Mouse (Mus musculus) heart, embryonic 11.5 days (tissue): ENCODE measurements at regions not wholly inside any gene's neighbourhood (a gene's known extent, or its start where the extent isn't known, plus 50 kb on each side); places are given as distances from the start of the nearest gene placed in this dataset.

Source experiments
- ATAC-seq: fragments of 200-750 bp; cut with Nextera tagmentation; replicated peaks from 2 replicates; pipeline ENCODE4 v1.8.0; 2017; ENCODE audit warnings: moderate library complexity; ENCODE audit not compliant: insufficient number of reproducible peaks, low FRiP score, low TSS enrichment
- H3K27ac ChIP-seq: fragments of 300-500 bp; sonication (generic); 2 replicates; pipeline ENCODE4 v1.5.1; 2014; ENCODE audit warnings: mild to moderate bottlenecking, low read depth, low read length
- H3K27me3 ChIP-seq: fragments of 300-500 bp; sonication (generic); 2 replicates; pipeline ENCODE4 v1.6.1; 2014; ENCODE audit warnings: mild to moderate bottlenecking, low read length, mixed read lengths; ENCODE audit not compliant: control insufficient read depth, insufficient read depth
- H3K36me3 ChIP-seq: fragments of 300-500 bp; sonication (generic); 2 replicates; pipeline ENCODE4 v1.6.1; 2014; ENCODE audit warnings: mild to moderate bottlenecking, low read length, moderate library complexity, mixed read lengths; ENCODE audit not compliant: control insufficient read depth, insufficient read depth
- H3K4me1 ChIP-seq: fragments of 300-500 bp; sonication (generic); 2 replicates; pipeline ENCODE4 v1.6.1; 2014; ENCODE audit warnings: low read length; ENCODE audit not compliant: control insufficient read depth, insufficient read depth
- H3K4me2 ChIP-seq: fragments of 300-500 bp; sonication (generic); 2 replicates; pipeline ENCODE4 v1.6.1; 2014; ENCODE audit warnings: mild to moderate bottlenecking, moderate library complexity
- H3K4me3 ChIP-seq: fragments of 300-500 bp; sonication (generic); 2 replicates; pipeline ENCODE4 v1.5.1; 2014; ENCODE audit warnings: low read depth, low read length
- H3K9ac ChIP-seq: fragments of 300-500 bp; sonication (generic); 2 replicates; pipeline ENCODE4 v1.6.1; 2014; ENCODE audit warnings: mild to moderate bottlenecking, low read depth, low read length, moderate library complexity
- H3K9me3 ChIP-seq: fragments of 300-500 bp; sonication (generic); replicated peaks from 2 replicates; pipeline ENCODE4 v1.6.1; 2016; ENCODE audit warnings: low read length; ENCODE audit not compliant: control insufficient read depth
- WGBS: fragments of 180-500 bp; shearing (Covaris S2); extraction: QIAGEN DNeasy Blood & Tissue Kit; methylation state at CpG from one replicate; pipeline ENCODE4 v1.1.7; 2014; ENCODE audit not compliant: insufficient replicate concordance; 5-methylcytosine and 5-hydroxymethylcytosine counted together

GRCm38 (mm10) chr14:15603954-15604523, 165.3 kb upstream of the Lrrc3b start:
- no peak overlapping the region for H3K27ac ChIP-seq
- WGBS, result 77% methylated on average over 3 of the region's 3 CpGs
- H3K4me2 ChIP-seq, result no peak overlapping the region
- H3K9me3 ChIP-seq, result no peaks in the 10 kb centered on the region
- H3K4me3 ChIP-seq, result no peak overlapping the region
- H3K9ac ChIP-seq, result no peak overlapping the region
- no peak for ATAC-seq
- no peaks in the 10 kb centered on the region for H3K36me3 ChIP-seq
- no peaks in the 10 kb centered on the region for H3K4me1 ChIP-seq
- no peaks in the 10 kb centered on the region for H3K27me3 ChIP-seq

GRCm38 (mm10) chr14:15610166-15610565, 171.4 kb upstream of the Lrrc3b start:
- H3K27me3 ChIP-seq, result no peaks in the 10 kb centered on the region
- ATAC-seq, result no peak
- no peaks in the 10 kb centered on the region for H3K9me3 ChIP-seq
- no peak overlapping the region for H3K4me2 ChIP-seq
- H3K9ac ChIP-seq, result no peak overlapping the region
- H3K4me1 ChIP-seq, result no peaks in the 10 kb centered on the region
- no peak overlapping the region for H3K27ac ChIP-seq
- H3K4me3 ChIP-seq, result no peak overlapping the region
- H3K36me3 ChIP-seq, result no peaks in the 10 kb centered on the region
- WGBS, result 67% methylated on average over 1 of the region's 1 CpGs

GRCm38 (mm10) chr14:15634581-15634980, 195.8 kb upstream of the Lrrc3b start:
- H3K4me2 ChIP-seq, result no peak overlapping the region
- no peaks in the 10 kb centered on the region for H3K9me3 ChIP-seq
- H3K36me3 ChIP-seq, result no peaks in the 10 kb centered on the region
- no peak overlapping the region for H3K27ac ChIP-seq
- no peaks in the 10 kb centered on the region for H3K4me1 ChIP-seq
- 46% methylated on average over 2 of the region's 2 CpGs for WGBS
- H3K4me3 ChIP-seq, result no peak overlapping the region
- H3K27me3 ChIP-seq, result no peaks in the 10 kb centered on the region
- no peak overlapping the region for H3K9ac ChIP-seq
- ATAC-seq, result no peak

GRCm38 (mm10) chr14:15637681-15638080, 198.9 kb upstream of the Lrrc3b start:
- no peak overlapping the region for H3K4me2 ChIP-seq
- no peak for ATAC-seq
- no peak overlapping the region for H3K9ac ChIP-seq
- H3K4me1 ChIP-seq, result no peaks in the 10 kb centered on the region
- H3K4me3 ChIP-seq, result no peak overlapping the region
- no peak overlapping the region for H3K27ac ChIP-seq
- 76% methylated on average over 2 of the region's 2 CpGs for WGBS
- H3K36me3 ChIP-seq, result no peaks in the 10 kb centered on the region
- H3K27me3 ChIP-seq, result no peaks in the 10 kb centered on the region
- no peaks in the 10 kb centered on the region for H3K9me3 ChIP-seq

- no peak overlapping the region for H3K4me3 ChIP-seq
- H3K4me1 ChIP-seq, result no peaks in the 10 kb centered on the region
- H3K27ac ChIP-seq, result no peak overlapping the region
- no peak overlapping the region for H3K9ac ChIP-seq
- WGBS, result 91% methylated on average over 1 of the region's 1 CpGs
- no peaks in the 10 kb centered on the region for H3K9me3 ChIP-seq
- no peaks in the 10 kb centered on the region for H3K27me3 ChIP-seq
- no peaks in the 10 kb centered on the region for H3K36me3 ChIP-seq
- ATAC-seq, result no peak
- no peak overlapping the region for H3K4me2 ChIP-seq
Measured at GRCm38 (mm10) chr14:15638869-15639268, 200.1 kb upstream of the Lrrc3b start.

- no peak overlapping the region for H3K9ac ChIP-seq
- no peaks in the 10 kb centered on the region for H3K4me1 ChIP-seq
- H3K27me3 ChIP-seq, result no peaks in the 10 kb centered on the region
- H3K4me3 ChIP-seq, result no peak overlapping the region
- WGBS, result 54% methylated on average over 2 of the region's 2 CpGs
- no peak for ATAC-seq
- H3K27ac ChIP-seq, result no peak overlapping the region
- H3K36me3 ChIP-seq, result no peaks in the 10 kb centered on the region
- H3K9me3 ChIP-seq, result no peaks in the 10 kb centered on the region
- H3K4me2 ChIP-seq, result no peak overlapping the region
Measured at GRCm38 (mm10) chr14:15660886-15661285, 222.1 kb upstream of the Lrrc3b start.

- H3K27ac ChIP-seq, result no peak overlapping the region
- no peak for ATAC-seq
- no peak overlapping the region for H3K9ac ChIP-seq
- no peaks in the 10 kb centered on the region for H3K27me3 ChIP-seq
- no peaks in the 10 kb centered on the region for H3K9me3 ChIP-seq
- no peak overlapping the region for H3K4me3 ChIP-seq
- H3K36me3 ChIP-seq, result no peaks in the 10 kb centered on the region
- no peak overlapping the region for H3K4me2 ChIP-seq
- H3K4me1 ChIP-seq, result no peaks in the 10 kb centered on the region
Measured at GRCm38 (mm10) chr14:15672292-15672691, 233.5 kb upstream of the Lrrc3b start.

GRCm38 (mm10) chr14:15677218-15677617, 238.4 kb upstream of the Lrrc3b start:
- H3K9me3 ChIP-seq, result no peaks in the 10 kb centered on the region
- no peak overlapping the region for H3K4me3 ChIP-seq
- H3K4me2 ChIP-seq, result no peak overlapping the region
- ATAC-seq, result no peak
- H3K9ac ChIP-seq, result no peak overlapping the region
- H3K27ac ChIP-seq, result no peak overlapping the region
- 70% methylated on average over 2 of the region's 2 CpGs for WGBS
- no peaks in the 10 kb centered on the region for H3K27me3 ChIP-seq
- H3K36me3 ChIP-seq, result no peaks in the 10 kb centered on the region
- H3K4me1 ChIP-seq, result no peaks in the 10 kb centered on the region

GRCm38 (mm10) chr14:15679456-15679855, 240.7 kb upstream of the Lrrc3b start:
- no peaks in the 10 kb centered on the region for H3K27me3 ChIP-seq

More at GRCm38 (mm10) chr14:15679456-15679855, 240.7 kb upstream of the Lrrc3b start:
- H3K36me3 ChIP-seq, result no peaks in the 10 kb centered on the region
- WGBS, result 79% methylated on average over 2 of the region's 2 CpGs
- H3K4me1 ChIP-seq, result no peaks in the 10 kb centered on the region
- no peak overlapping the region for H3K4me2 ChIP-seq
- no peak overlapping the region for H3K4me3 ChIP-seq
- no peak overlapping the region for H3K27ac ChIP-seq
- H3K9ac ChIP-seq, result no peak overlapping the region
- H3K9me3 ChIP-seq, result no peaks in the 10 kb centered on the region
- ATAC-seq, result no peak
